Mouse (Mus musculus) lung, embryonic 14.5 days (tissue): ENCODE measurements around the gene Itgb2. TPM values are rescaled to one million over a fixed set of nuclear protein-coding genes. Genes with fewer than 3 reads are reported as not detected.

Experiments used
- ATAC-seq: fragments of 200-750 bp; cut with Nextera tagmentation; 2 replicates; pipeline ENCODE4 v1.8.0; 2017; ENCODE audit warnings: mild to moderate bottlenecking, moderate TSS enrichment, moderate library complexity; ENCODE audit not compliant: insufficient read depth
- DNase-seq: peaks from one replicate; pipeline ENCODE4 v3.0.0-alpha.2; 2015
- H3K27ac ChIP-seq: fragments of 300-500 bp; sonication (generic); 2 replicates; pipeline ENCODE4 v1.5.1; 2014; ENCODE audit warnings: low read depth, mild to moderate bottlenecking, moderate library complexity
- H3K27me3 ChIP-seq: fragments of 300-500 bp; sonication (generic); 2 replicates; pipeline ENCODE4 v1.6.1; 2014; ENCODE audit warnings: low read length, control low read depth; ENCODE audit not compliant: insufficient read depth
- H3K36me3 ChIP-seq: fragments of 300-500 bp; sonication (generic); 2 replicates; pipeline ENCODE4 v1.6.1; 2014; ENCODE audit warnings: control low read depth; ENCODE audit not compliant: insufficient read depth
- H3K4me1 ChIP-seq: fragments of 300-500 bp; sonication (generic); 2 replicates; pipeline ENCODE4 v1.6.1; 2014; ENCODE audit warnings: antibody characterized with exemption, control low read depth; ENCODE audit not compliant: insufficient read depth
- H3K4me2 ChIP-seq: fragments of 300-500 bp; sonication (generic); 2 replicates; pipeline ENCODE4 v1.6.1; 2014; ENCODE audit warnings: mild to moderate bottlenecking
- H3K4me3 ChIP-seq: fragments of 300-500 bp; sonication (generic); 2 replicates; pipeline ENCODE4 v1.5.1; 2014; ENCODE audit warnings: low read depth, low read length
- H3K9ac ChIP-seq: fragments of 300-500 bp; sonication (generic); 2 replicates; pipeline ENCODE4 v1.6.1; 2014
- H3K9me3 ChIP-seq: fragments of 300-500 bp; sonication (generic); 2 replicates; pipeline ENCODE4 v1.6.1; 2016; ENCODE audit warnings: low read depth, low read length, control low read depth
- CTCF ChIP-seq: IDR thresholded peaks from 2 replicates; pipeline ENCODE4 v1.5.1; 2016; ENCODE audit warnings: antibody characterized with exemption, low read depth
- WGBS: fragments of 180-500 bp; shearing (Covaris S2); extraction: QIAGEN DNeasy Blood & Tissue Kit; methylation state at CpG from one replicate; pipeline ENCODE4 v1.1.7; 2014; 5-methylcytosine and 5-hydroxymethylcytosine counted together
- polyA plus RNA-seq: library from polyadenylated mRNA; unstranded; fragments of >200 nt; fragmentation: Nextera tagmentation; extraction: Ambion mirVana; gene quantifications from 2 replicates; pipeline ENCODE4 v1.2.1, GENCODE M21; 2014

Gene Itgb2
- polyA plus RNA-seq, 1 experiment from 2014 or later, result 2.0 TPM

GRCm38 (mm10) chr10:77497185-77497584 is 32.9 kb upstream of the Itgb2 start:
- Histone ChIP-seq H3K9ac (no peak overlapping the region), H3K4me1 (peaks cover 25% of the 10 kb centered on the region), H3K27me3 (no peaks in the 10 kb centered on the region), H3K9me3 (no peaks in the 10 kb centered on the region), H3K36me3 (peaks cover 63% of the 10 kb centered on the region), H3K4me3 (no peak overlapping the region), H3K27ac (peak overlapping the region; percentile 78), H3K4me2 (no peak overlapping the region)
- 92% methylated on average over 13 of the region's 13 CpGs for WGBS
- DNase-seq, result no peak
- ATAC-seq, result no peak
- no peak for TF ChIP-seq CTCF

GRCm38 (mm10) chr10:77498254-77498653 is 31.8 kb upstream of the Itgb2 start:
- WGBS, result 33% methylated on average over 6 of the region's 6 CpGs
- Histone ChIP-seq H3K27ac (peak overlapping the region; percentile 78), H3K27me3 (no peaks in the 10 kb centered on the region), H3K36me3 (peaks cover 63% of the 10 kb centered on the region), H3K4me1 (peaks cover 25% of the 10 kb centered on the region), H3K9ac (no peak overlapping the region), H3K4me3 (no peak overlapping the region), H3K9me3 (no peaks in the 10 kb centered on the region), H3K4me2 (no peak overlapping the region; the same call in 1 of the 2 replicates)
- no peak for TF ChIP-seq CTCF
- DNase-seq (peak; percentile 94), ATAC-seq (peak; percentile 83)

- H3K27ac ChIP-seq, result peak overlapping the region; percentile 78
- no peak for ATAC-seq
- no peak overlapping the region for H3K4me3 ChIP-seq
- peaks cover 65% of the 10 kb centered on the region for H3K36me3 ChIP-seq
- no peak overlapping the region; the same call in 1 of the 2 replicates for H3K4me2 ChIP-seq
- no peak for TF ChIP-seq CTCF
- DNase-seq, result no peak
- peaks cover 25% of the 10 kb centered on the region for H3K4me1 ChIP-seq
- no peak overlapping the region for H3K9ac ChIP-seq
- 31% methylated on average over 14 of the region's 14 CpGs for WGBS
- no peaks in the 10 kb centered on the region for H3K27me3 ChIP-seq
- H3K9me3 ChIP-seq, result no peaks in the 10 kb centered on the region
Measured at GRCm38 (mm10) chr10:77500636-77501035, 29.4 kb upstream of the Itgb2 start.

DNA sequence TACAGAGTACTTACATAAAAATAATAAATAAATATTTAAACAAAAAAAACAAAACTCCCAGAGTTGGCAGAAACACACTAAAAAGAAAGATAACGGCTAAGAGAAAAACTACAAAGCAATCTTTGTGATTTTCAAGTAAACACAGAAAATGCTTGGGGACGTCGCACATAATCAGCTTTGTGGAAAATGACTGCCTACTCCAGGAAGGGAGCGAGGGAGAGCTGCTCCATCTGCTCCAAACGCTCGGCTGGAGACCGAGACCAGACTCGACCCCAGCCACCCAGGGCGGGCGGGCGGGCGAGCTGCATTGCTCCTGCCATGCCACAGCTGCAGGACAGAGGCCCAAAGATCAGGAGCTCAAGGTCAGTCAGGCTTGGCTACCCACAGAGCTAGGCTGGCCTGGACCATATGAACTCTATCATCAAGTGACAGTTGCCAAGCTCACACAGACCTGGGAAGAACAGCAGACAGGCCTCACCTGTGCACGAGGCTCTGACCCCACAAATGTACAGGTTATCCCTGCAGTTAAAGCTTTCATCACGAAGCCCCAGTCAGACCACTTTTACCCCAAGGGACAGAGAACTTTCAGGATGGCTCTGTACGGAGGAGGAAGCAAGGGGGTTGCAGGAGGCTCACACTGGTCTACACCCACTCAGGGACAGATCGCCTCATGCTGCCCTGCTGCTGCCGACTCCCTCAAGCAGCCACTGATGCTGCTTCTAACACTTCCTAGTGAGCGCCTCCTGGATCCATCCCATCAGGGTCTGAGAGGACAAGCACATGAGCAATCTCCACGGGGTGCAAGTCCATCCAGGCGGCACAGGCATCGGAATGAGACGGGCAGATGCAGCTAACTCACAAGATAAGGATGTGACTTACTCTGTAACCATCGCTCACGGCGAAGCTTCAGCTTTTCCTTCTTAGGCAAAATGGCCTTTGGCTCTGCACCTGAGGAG is 26.8 kb upstream of the Itgb2 start:
- ATAC-seq, result peak; percentile 77
- Histone ChIP-seq H3K4me2 (no peak overlapping the region), H3K27ac (peak overlapping the region; percentile 80), H3K4me3 (no peak overlapping the region), H3K27me3 (no peaks in the 10 kb centered on the region), H3K9me3 (no peaks in the 10 kb centered on the region), H3K36me3 (peaks cover 72% of the 10 kb centered on the region), H3K4me1 (peaks cover 13% of the 10 kb centered on the region; the same call in 1 of the 2 replicates), H3K9ac (no peak overlapping the region)
- WGBS, result 56% methylated on average over 25 of the region's 25 CpGs
- DNase-seq, result peak; percentile 92
- no peak for TF ChIP-seq CTCF

DNA sequence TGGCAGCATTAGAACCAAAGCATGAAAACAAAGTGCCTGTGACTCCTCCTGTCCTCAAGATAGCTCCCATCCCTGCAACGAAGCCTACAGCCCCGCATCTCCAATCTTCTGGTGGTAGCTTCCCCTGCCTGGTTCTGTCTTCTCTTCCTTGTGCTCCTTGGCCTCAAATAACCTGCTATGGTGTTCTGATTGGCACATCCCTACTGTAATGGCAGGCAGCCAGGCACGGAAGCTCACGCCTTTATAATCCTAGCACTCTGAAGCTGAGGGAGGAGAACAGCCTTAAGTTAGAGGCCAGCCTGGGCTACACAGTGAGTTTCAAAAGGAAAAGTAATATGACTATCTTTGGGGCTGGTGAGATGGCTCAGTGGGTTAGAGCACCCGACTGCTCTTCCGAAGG is 25.9 kb upstream of the Itgb2 start:
- Histone ChIP-seq H3K4me3 (no peak overlapping the region), H3K4me1 (peaks cover 13% of the 10 kb centered on the region; the same call in 1 of the 2 replicates), H3K9me3 (no peaks in the 10 kb centered on the region), H3K4me2 (no peak overlapping the region), H3K27ac (peak overlapping the region; percentile 80), H3K9ac (no peak overlapping the region), H3K36me3 (peaks cover 80% of the 10 kb centered on the region), H3K27me3 (no peaks in the 10 kb centered on the region)
- DNase-seq (peak; percentile 52), ATAC-seq (no peak)
- no peak for TF ChIP-seq CTCF
- WGBS, result 83% methylated on average over 6 of the region's 6 CpGs

- H3K4me1 ChIP-seq, result 0 out of 2 replicates have a peak, but pooled peaks cover 3% of the 10 kb centered on the region
- H3K9ac ChIP-seq, result no peak overlapping the region
- no peak overlapping the region for H3K27ac ChIP-seq
- H3K9me3 ChIP-seq, result no peaks in the 10 kb centered on the region
- DNase-seq (no peak), ATAC-seq (no peak)
- 85% methylated on average over 5 of the region's 5 CpGs for WGBS
- H3K36me3 ChIP-seq, result peaks cover 82% of the 10 kb centered on the region
- no peak for TF ChIP-seq CTCF
- H3K4me2 ChIP-seq, result no peak overlapping the region
- no peaks in the 10 kb centered on the region for H3K27me3 ChIP-seq
- no peak overlapping the region for H3K4me3 ChIP-seq
Measured at GRCm38 (mm10) chr10:77506526-77506925, 23.5 kb upstream of the Itgb2 start.

GRCm38 (mm10) chr10:77506961-77507577 is 23.0 kb upstream of the Itgb2 start:
- no peak for TF ChIP-seq CTCF
- Histone ChIP-seq H3K27me3 (no peaks in the 10 kb centered on the region), H3K4me3 (no peak overlapping the region), H3K36me3 (peaks cover 83% of the 10 kb centered on the region), H3K9me3 (no peaks in the 10 kb centered on the region), H3K4me1 (0 out of 2 replicates have a peak, but pooled peaks cover 3% of the 10 kb centered on the region), H3K4me2 (no peak overlapping the region), H3K27ac (no peak overlapping the region), H3K9ac (no peak overlapping the region)
- ATAC-seq (no peak), DNase-seq (no peak)
- WGBS, result 88% methylated on average over 13 of the region's 13 CpGs
